Mouse (Mus musculus): ENCODE data around the gene Atp6ap1l.
"Not testable (repeated sequence)": the region's sequence is repeated elsewhere in the genome, so short reads cannot be mapped to it uniquely, and the experiment has no call there.

The Atp6ap1l gene

GRCm38 (mm10) chr13:90905176-90905575 lies at the start of gene Atp6ap1l:
Atp6ap1l (minus strand) TSS chr13:90905355.
- no peak for DNase-seq

DNA sequence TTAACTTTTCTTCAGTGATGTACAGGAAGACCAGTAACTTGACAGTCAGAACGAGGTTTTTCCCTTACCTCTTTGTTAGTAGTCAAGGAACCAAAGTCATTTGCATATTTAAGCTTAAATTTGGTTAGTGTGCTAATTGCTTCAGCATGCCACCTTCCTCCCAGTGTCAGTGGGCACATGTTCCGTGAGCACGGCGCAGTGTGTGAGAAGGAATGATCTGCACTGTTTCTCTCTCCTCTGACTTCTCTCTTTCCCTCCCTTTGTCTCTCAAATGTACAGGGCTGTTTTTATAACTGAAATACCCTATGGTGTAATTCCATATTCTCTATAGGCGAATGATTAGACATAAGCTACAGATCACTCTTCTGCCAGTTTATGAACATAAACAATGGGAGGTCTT lies 34.4 kb upstream of the Atp6ap1l start:
- no peak for DNase-seq

- no peak for DNase-seq
These were observed 34.0 kb upstream of the Atp6ap1l start for GRCm38 (mm10) chr13:90939192-90939591.

- no peak for DNase-seq
These were observed 30.7 kb upstream of the Atp6ap1l start for GRCm38 (mm10) chr13:90935852-90936251.

DNA sequence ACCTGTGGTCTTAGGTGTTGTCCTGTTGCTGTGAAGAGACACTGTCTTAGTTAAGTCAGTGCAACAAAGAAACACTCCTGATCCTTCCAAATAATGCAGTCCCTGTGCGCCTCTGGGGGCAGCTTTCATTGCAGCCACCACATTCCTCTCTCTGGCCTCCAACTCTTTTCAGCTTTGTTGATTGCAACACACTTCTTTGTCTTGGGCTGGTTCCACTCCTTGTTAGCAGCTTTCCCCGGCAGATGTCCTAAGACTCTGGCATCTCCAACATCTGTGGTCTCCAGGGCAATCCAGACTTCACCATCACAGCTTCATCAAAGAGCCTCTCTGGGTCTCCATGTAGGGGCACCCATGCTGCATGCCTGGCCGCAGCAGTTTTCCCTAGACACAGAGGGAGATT lies 28.1 kb upstream of the Atp6ap1l start:
- no peak for DNase-seq

DNA sequence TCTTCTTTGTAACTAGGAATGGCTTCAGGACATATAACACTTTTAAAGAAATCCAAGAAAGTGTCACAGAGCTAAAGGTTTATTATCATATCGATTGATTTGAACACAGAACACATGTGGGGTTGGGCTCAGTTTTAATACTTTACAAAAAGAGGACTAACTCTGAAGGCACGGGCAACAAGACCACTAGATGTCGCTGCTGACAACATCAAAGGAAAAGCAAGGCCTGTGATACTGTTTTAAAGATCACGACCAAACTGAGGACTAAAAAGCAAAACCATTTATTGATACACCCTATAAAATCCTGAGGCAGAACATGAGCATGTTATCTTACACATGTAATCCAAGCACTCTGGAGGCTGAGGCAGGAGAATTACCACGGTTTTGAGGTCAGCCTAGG lies 24.7 kb upstream of the Atp6ap1l start:
- peak; percentile 48 for DNase-seq

DNA sequence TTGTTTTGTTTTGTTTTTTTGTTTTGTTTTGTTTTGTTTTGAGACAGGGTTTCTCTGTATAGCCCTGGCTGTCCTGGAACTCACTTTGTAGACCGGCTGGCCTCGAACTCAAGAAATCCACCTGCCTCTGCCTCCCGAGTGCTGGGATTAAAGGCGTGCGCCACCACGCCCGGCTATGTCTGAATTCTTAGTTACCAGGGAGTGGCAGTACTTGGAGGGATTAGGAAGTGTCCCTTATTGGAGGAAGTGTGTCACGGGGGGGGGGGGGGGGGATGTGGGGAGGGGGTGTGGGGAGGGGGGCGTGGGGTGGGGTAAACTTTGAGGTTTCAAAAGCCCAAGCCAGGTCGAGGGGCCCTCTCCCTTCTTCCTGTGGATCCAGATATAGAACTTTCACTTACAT lies 23.1 kb upstream of the Atp6ap1l start:
- DNase-seq = not testable (repeated sequence)

DNA sequence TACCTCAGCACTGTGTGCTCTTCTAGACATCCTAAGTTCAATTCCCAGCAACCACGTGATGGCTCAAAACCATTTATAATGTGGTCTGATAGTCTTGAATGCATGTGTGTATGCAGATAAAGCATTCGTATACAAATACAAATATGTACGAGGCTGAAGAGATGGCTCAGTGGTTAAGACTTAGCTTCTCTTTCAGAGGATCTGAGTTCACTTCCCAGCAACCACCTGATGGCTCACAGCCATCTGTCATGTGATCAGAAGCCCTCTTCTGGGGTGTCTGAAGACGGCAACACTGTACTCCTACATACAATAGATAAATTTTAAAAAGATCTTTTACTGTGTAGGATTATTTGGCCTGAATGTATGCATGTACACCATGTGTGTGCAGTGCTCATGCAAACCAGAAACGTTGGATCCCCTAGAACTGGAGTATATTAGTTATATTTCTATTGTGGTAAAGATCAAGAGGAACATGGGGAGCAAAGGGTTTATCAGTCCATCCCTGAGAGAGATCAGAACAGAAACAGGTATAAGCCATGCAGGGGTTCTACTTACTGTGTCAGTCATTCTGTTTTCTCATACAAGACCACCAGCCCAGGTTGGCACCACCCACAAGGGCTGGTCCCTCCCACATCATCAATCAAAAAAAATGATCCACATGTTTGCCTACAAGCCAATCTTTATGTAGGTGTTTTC lies 21.9 kb upstream of the Atp6ap1l start:
- DNase-seq = no peak

DNA sequence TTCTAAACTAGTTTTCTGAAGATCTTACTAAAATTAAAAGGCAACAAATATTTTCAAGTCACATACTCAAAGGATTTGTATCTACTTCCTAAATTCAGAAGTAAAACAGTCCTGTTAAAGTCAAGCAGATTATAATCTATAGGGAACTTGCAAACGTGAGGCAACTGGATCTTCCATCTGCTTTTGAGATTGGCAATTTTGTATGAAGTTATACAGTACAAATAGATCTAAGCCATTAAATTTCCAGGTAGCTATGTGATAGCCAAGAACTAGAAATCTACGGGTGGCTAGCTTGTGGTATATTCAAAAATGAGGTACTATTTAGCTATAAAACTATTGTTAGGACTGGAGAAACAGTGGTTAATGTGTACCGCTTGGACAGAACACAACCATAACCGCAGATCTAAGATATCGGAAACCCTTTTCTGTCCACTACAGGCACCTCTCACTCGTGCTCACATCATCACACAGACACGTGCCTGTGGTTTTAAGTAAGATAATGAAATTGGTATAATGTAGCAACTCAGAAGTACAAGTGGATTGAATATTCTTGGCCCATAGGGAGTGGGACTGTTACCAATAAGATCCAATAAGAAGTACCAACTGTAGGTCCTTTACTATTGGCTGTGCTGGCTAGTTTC lies 21.1 kb upstream of the Atp6ap1l start:
- DNase-seq = no peak

- no peak for DNase-seq
These were observed 20.0 kb upstream of the Atp6ap1l start for GRCm38 (mm10) chr13:90925191-90925590.

DNA sequence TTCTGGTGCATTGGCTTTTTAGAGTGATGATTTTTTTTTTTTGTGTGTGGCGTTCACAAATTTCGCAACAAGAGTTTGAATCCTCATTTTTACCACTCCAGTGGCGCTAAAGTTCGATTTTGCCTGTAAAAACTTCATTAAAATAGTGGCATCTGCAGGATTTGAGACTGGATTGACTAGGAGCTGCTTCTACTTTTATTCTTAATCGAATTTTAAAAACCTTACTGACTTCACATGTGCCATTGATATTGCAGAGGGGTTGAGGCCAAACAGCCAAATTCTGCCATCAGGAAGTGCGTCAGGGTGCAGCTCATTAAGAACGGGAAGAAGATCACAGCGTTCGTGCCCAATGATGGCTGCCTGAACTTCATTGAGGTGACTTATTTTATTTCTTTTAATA lies 18.9 kb upstream of the Atp6ap1l start:
- no peak for DNase-seq

- not testable (repeated sequence) for DNase-seq
These were observed 18.5 kb upstream of the Atp6ap1l start for GRCm38 (mm10) chr13:90923617-90924016.

GRCm38 (mm10) chr13:90922751-90923612 lies 17.8 kb upstream of the Atp6ap1l start, which contains the start of gene Rps23:
Rps23 (plus strand) TSS chr13:90922958.
- DNase-seq = peak; percentile 88

DNA sequence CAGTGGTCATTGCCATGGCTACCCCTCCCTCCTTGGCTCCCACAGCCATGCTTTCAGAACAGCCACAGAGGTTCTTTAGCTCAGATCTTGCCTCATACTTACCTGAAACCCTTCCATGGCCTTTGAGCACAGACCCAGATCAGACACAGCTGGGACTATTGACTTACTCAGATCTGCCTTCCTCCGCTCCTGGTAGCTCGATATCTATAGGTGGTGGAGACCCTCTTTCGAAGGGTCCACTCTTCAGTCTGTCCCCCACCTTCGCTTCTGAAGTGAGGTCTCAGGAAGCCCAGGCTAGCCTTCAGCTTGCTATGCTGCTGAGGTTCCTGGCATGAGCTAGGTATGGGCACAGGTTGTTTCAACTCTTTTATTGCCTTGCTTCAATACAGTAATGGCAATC lies 9.6 kb upstream of the Atp6ap1l start:
- DNase-seq = no peak

- DNase-seq = no peak
These were observed 8.6 kb upstream of the Atp6ap1l start for GRCm38 (mm10) chr13:90913675-90914192.

- DNase-seq = no peak
These were observed 7.9 kb upstream of the Atp6ap1l start for GRCm38 (mm10) chr13:90912760-90913674.

DNA sequence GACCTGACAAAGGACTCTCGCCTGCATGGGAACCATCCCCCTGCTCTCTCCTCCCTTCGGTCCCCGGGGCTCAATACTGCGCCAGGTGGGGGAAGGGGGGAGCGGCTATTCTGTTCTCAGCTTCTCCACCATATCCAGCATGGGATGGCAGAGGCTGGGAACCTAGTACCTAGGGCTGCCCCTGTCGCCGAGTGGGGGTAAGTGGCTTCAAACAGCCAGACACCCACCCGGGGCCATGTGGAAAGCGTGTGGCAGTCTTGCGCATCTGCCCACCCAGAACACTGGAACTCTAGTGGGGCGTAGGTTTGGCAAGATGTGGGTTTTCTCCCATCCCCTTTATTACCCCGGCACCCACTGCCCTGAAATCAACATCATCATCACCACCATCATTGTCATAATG lies 2.2 kb upstream of the Atp6ap1l start:
- no peak for DNase-seq

GRCm38 (mm10) chr13:90896821-90897220 lies 8.3 kb downstream of the Atp6ap1l start:
- no peak for DNase-seq

DNA sequence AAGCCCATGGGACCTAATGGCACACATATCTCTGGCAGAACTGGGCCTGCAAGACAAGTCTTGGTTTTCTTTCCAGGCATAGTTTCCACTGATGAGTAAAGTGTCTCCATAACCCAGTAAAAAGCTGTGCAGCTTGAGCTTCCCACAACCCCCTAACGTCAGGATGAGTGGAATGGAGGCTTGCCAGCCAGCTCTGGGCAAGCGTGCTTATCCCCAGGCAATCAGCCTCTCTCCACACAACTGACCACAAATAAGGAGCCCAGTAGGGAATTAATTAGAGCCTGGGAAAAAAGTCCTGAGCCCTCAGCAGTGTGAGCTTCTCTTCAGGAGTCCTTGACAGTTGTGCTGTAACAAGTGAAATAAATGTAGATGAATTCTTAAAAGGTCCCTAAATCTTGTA lies 9.1 kb downstream of the Atp6ap1l start:
- DNase-seq = no peak

GRCm38 (mm10) chr13:90894819-90895218 lies 10.3 kb downstream of the Atp6ap1l start:
- DNase-seq = no peak

DNA sequence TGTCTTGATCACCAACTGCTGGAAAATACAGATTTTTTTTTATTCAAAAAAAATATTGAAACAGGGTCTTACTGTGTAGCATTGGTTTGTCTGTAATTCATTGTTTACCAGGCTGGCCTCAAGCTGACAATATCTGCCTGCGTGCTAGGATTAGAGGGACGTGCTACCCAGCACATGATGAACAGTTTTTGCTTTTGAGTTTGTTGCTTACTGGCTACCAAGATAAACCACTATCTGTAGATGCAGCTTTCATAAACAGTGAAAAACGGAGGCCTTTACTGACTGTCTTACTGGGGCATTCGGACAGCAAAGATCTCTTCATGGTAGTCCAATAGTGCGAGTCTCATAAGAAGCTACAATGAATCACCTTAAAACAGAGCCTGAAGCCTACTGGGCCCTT lies 15.0 kb downstream of the Atp6ap1l start:
- no peak for DNase-seq

DNA sequence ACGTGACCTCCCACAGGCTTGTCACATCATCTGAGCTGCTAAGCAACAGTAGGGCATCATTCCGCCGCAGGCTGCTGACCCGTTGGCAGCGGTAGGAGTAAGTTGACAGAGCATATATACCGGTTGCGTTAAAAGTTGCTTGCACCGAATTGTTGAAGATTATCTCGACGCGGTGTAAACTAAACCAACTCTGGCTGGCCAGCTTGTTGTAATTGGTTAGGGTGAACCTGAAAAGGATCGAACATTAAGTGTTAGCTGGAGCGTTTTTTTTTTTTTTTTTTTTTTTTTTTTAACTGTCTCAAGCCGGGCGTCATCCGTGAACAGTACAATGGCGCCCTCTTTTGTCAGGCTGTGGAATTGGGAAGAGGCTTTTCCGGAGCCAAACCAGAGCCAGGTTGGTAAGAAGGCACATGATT lies 18.6 kb downstream of the Atp6ap1l start:
- peak; percentile 24 for DNase-seq
